In genomic region chr8:84639162-84640009, GRCm38 (mm10) we compare ENCODE assay signal across 8 mouse cellular contexts. TPM values are rescaled to one million over a fixed set of nuclear protein-coding genes. Genes with fewer than 3 reads are reported as not detected.
A peak's percentile ranks its signal among the peaks of the same experiment; 100 is the strongest.
DNase-seq lines count a peak whose midpoint lies in the region; ATAC-seq and TF ChIP-seq lines count a peak whose summit lies in the region.

No protein-coding gene starts in this region.

- H3K79me2 ChIP-seq in C2C12 (ENCODE audit: control insufficient read depth, insufficient read depth), result no peaks in the 10 kb centered on the region
- no peaks in the 10 kb centered on the region for H3K79me2 ChIP-seq in liver, adult 2 months (ENCODE audit: control insufficient read depth, insufficient read depth, low read length)

- H3K36me3 ChIP-seq in C2C12 (ENCODE audit: control insufficient read depth, insufficient read depth), result no peaks in the 10 kb centered on the region
- no peaks in the 10 kb centered on the region for H3K36me3 ChIP-seq in erythroblast, embryonic 14.5 days (ENCODE audit: control insufficient read depth)
- H3K36me3 ChIP-seq in heart, embryonic 12.5 days, result no peaks in the 10 kb centered on the region
- no peaks in the 10 kb centered on the region for H3K36me3 ChIP-seq in kidney, postnatal 0 days (ENCODE audit: insufficient read depth, low read length)
- no peaks in the 10 kb centered on the region for H3K36me3 ChIP-seq in liver, adult 2 months (ENCODE audit: control insufficient read depth, insufficient read depth, low read length)

- ATAC-seq in heart, embryonic 12.5 days (ENCODE audit: insufficient number of reproducible peaks, low FRiP score), result peak; percentile 94
- peak; percentile 92 for ATAC-seq in kidney, postnatal 0 days (replicated peaks; ENCODE audit: low FRiP score, low read depth)
- ATAC-seq in monocyte, adult 5-6 weeks (replicated peaks; ENCODE audit: insufficient number of reproducible peaks, low FRiP score, low TSS enrichment, poor library complexity, severe bottlenecking), result peak; percentile 41

- peak overlapping the region; percentile 88 for H3K9ac ChIP-seq in heart, embryonic 12.5 days
- peak overlapping the region; percentile 77 for H3K9ac ChIP-seq in kidney, postnatal 0 days (ENCODE audit: low read depth, low read length)
- H3K9ac ChIP-seq in liver, adult 2 months (ENCODE audit: low read depth, low read length), result peak overlapping the region; percentile 86

- peak overlapping the region; percentile 92 for H3K4me2 ChIP-seq in heart, embryonic 12.5 days
- H3K4me2 ChIP-seq in kidney, postnatal 0 days (ENCODE audit: low read length), result peak overlapping the region; percentile 87

- H3K9me3 ChIP-seq in erythroblast, embryonic 14.5 days (ENCODE audit: control insufficient read depth, low read length), result no peaks in the 10 kb centered on the region
- H3K9me3 ChIP-seq in heart, embryonic 12.5 days (replicated peaks), result no peaks in the 10 kb centered on the region
- no peaks in the 10 kb centered on the region for H3K9me3 ChIP-seq in kidney, postnatal 0 days (replicated peaks; ENCODE audit: low read length)

- peaks cover 29% of the 10 kb centered on the region for H3K4me1 ChIP-seq in erythroblast, embryonic 14.5 days (ENCODE audit: control insufficient read depth)
- peaks cover 36% of the 10 kb centered on the region for H3K4me1 ChIP-seq in heart, embryonic 12.5 days (replicated peaks)
- H3K4me1 ChIP-seq in kidney, postnatal 0 days (replicated peaks; ENCODE audit: insufficient read depth, low read length), result no peaks in the 10 kb centered on the region; the same call in 1 of the 2 replicates
- peaks cover 15% of the 10 kb centered on the region for H3K4me1 ChIP-seq in liver, adult 2 months (ENCODE audit: control insufficient read depth, insufficient read depth, low read length)

- no peaks in the 10 kb centered on the region for H3K27me3 ChIP-seq in C2C12 (ENCODE audit: control insufficient read depth, insufficient read depth, insufficient read length)
- peaks cover 28% of the 10 kb centered on the region for H3K27me3 ChIP-seq in erythroblast, embryonic 14.5 days (ENCODE audit: control insufficient read depth)
- H3K27me3 ChIP-seq in heart, embryonic 12.5 days (replicated peaks), result no peaks in the 10 kb centered on the region
- H3K27me3 ChIP-seq in kidney, postnatal 0 days (ENCODE audit: insufficient read depth, low read length), result no peaks in the 10 kb centered on the region
- H3K27me3 ChIP-seq in liver, adult 2 months (ENCODE audit: control insufficient read depth, insufficient read depth, low read length), result no peaks in the 10 kb centered on the region

- H3ac ChIP-seq in C2C12 (ENCODE audit: control insufficient read depth, insufficient read length, low read depth), result peak overlapping the region; percentile 65

- H3K79me3 ChIP-seq in C2C12 (ENCODE audit: low read depth), result no peaks in the 10 kb centered on the region

- H3K27ac ChIP-seq in heart, embryonic 12.5 days (ENCODE audit: poor library complexity, severe bottlenecking), result peak overlapping the region; percentile 92
- peak overlapping the region; percentile 89 for H3K27ac ChIP-seq in kidney, postnatal 0 days
- peak overlapping the region; percentile 75 for H3K27ac ChIP-seq in liver, adult 2 months (replicated peaks; ENCODE audit: insufficient read depth, low read depth, low read length)

- 2% methylated on average over 104 of the region's 106 CpGs for WGBS in heart, embryonic 12.5 days
- under 1% methylated on average over 88 of the region's 106 CpGs for WGBS in kidney, postnatal 0 days
- WGBS in liver, adult 2 months, result 2% methylated on average over 106 of the region's 106 CpGs

- peak; percentile 100 for TF ChIP-seq CTCF in C2C12 (IDR thresholded peaks at IDR 0.05; ENCODE audit: control insufficient read depth, insufficient read depth, insufficient read length)
- peak; percentile 71 for TF ChIP-seq CTCF in brain, embryonic 14.5 days (IDR thresholded peaks at IDR 0.05; ENCODE audit: borderline replicate concordance, extremely low read depth, insufficient read depth, insufficient read length)
- TF ChIP-seq CTCF in kidney, postnatal 0 days (IDR thresholded peaks at IDR 0.05; ENCODE audit: low read depth), result peak; percentile 65
- TF ChIP-seq CTCF in liver, adult 2 months (IDR thresholded peaks at IDR 0.05; ENCODE audit: low read depth, low read length), result peak; percentile 62

- H3K4me3 ChIP-seq in C2C12 (ENCODE audit: insufficient read depth, poor library complexity, severe bottlenecking), result peak overlapping the region; percentile 39
- H3K4me3 ChIP-seq in erythroblast, embryonic 14.5 days (replicated peaks), result peak overlapping the region; percentile 82
- peak overlapping the region; percentile 69 for H3K4me3 ChIP-seq in heart, embryonic 12.5 days
- H3K4me3 ChIP-seq in kidney, postnatal 0 days (replicated peaks; ENCODE audit: low read depth, low read length), result peak overlapping the region; percentile 53
- H3K4me3 ChIP-seq in liver, adult 2 months (ENCODE audit: insufficient read depth, low read depth, low read length), result peak overlapping the region; percentile 83

- peak; percentile 98 for DNase-seq in brain, embryonic 14.5 days (ENCODE audit: low read depth)
- DNase-seq in kidney, postnatal 0 days (ENCODE audit: low spot score), result peak; percentile 94
- peak; percentile 67 for DNase-seq in liver, adult 2 months (ENCODE audit: extremely low read depth, low read depth, low spot score)
- DNase-seq in spleen, postnatal 36 days (ENCODE audit: low spot score in 2 of 2), result peak; percentile 94 to 95

- TF ChIP-seq POLR2A in brain, embryonic 14.5 days (IDR thresholded peaks at IDR 0.05; ENCODE audit: borderline replicate concordance, extremely low read depth, insufficient read depth, insufficient read length, poor library complexity, severe bottlenecking), result peak; percentile 98
- TF ChIP-seq POLR2A in liver, adult 2 months (IDR thresholded peaks at IDR 0.05; ENCODE audit: extremely low read depth, insufficient read depth, low read length), result peak; percentile 61; the same call in 1 of the 2 replicates

TF ChIP-seq in C2C12, 6 proteins besides CTCF, POLR2A, EP300 and RAD21:
- TF ChIP-seq MAX (IDR thresholded peaks at IDR 0.05) (no peak), MYOD1 (IDR thresholded peaks at IDR 0.05; ENCODE audit: control insufficient read depth, insufficient read length, low read depth) (no peak), MYOG (IDR thresholded peaks at IDR 0.05; ENCODE audit: control insufficient read depth, extremely low read depth, insufficient read length) (no peak), USF1 (IDR thresholded peaks at IDR 0.05; ENCODE audit: low read depth) (no peak), CEBPB (IDR thresholded peaks at IDR 0.05; ENCODE audit: low read depth) (no peak), FOSL1 (IDR thresholded peaks at IDR 0.05; ENCODE audit: insufficient read depth, low read length, poor library complexity, severe bottlenecking) (no peak)

RNA-seq across cellular contexts. Expression of gene Ier2, which starts 23.3 kb away (rescaled TPM):
- polyA plus RNA-seq in C2C12 (2012; fragmentation: generic; extraction: Trizol), result 61.4 TPM
- polyA plus RNA-seq in brain, embryonic 14.5 days (2012; rRNA removed), result 7.3 and 11.0 TPM in 2 replicates
- polyA plus RNA-seq in erythroblast, embryonic 14.5 days (2012), result 17.2 and 18.5 TPM in 2 replicates
- polyA plus RNA-seq in heart, embryonic 12.5 days (2016; fragmentation: Nextera tagmentation; extraction: Ambion mirVana), result 63.4 and 68.1 TPM in 2 replicates
- polyA plus RNA-seq in kidney, postnatal 0 days (2015; fragmentation: Nextera tagmentation; extraction: Ambion mirVana), result 77.4 and 83.8 TPM in 2 replicates
- 13.1 and 15.6 TPM in 2 replicates for total RNA-seq in liver, adult 2 months (2014; rRNA removed)
- 12.0 and 12.6 TPM in 2 replicates for polyA plus RNA-seq in liver, adult 2 months (2012; rRNA removed)
- 92.1 to 198 TPM (median 119 TPM) in 3 replicates for total RNA-seq in monocyte, adult 5-6 weeks (2017)

RNA-seq across cellular contexts. Expression of gene Trmt1, which starts 46.7 kb away (rescaled TPM):
- polyA plus RNA-seq in C2C12 (2012; fragmentation: generic; extraction: Trizol), result 117 TPM
- polyA plus RNA-seq in brain, embryonic 14.5 days (2012; rRNA removed), result 113 and 120 TPM in 2 replicates
- 8.9 and 9.0 TPM in 2 replicates for polyA plus RNA-seq in erythroblast, embryonic 14.5 days (2012)
- 46.2 and 49.5 TPM in 2 replicates for polyA plus RNA-seq in heart, embryonic 12.5 days (2016; fragmentation: Nextera tagmentation; extraction: Ambion mirVana)
- 55.3 and 56.1 TPM in 2 replicates for polyA plus RNA-seq in kidney, postnatal 0 days (2015; fragmentation: Nextera tagmentation; extraction: Ambion mirVana)
- 20.7 and 27.3 TPM in 2 replicates for total RNA-seq in liver, adult 2 months (2014; rRNA removed)
- 44.6 and 58.6 TPM in 2 replicates for polyA plus RNA-seq in liver, adult 2 months (2012; rRNA removed)
- 40.1 to 46.6 TPM (median 44.7 TPM) in 3 replicates for total RNA-seq in monocyte, adult 5-6 weeks (2017)

RNA-seq across cellular contexts. Expression of gene Nacc1, which starts 48.3 kb away (rescaled TPM):
- 81.5 TPM for polyA plus RNA-seq in C2C12 (2012; fragmentation: generic; extraction: Trizol)
- 81.8 and 87.0 TPM in 2 replicates for polyA plus RNA-seq in brain, embryonic 14.5 days (2012; rRNA removed)
- 7.0 and 8.5 TPM in 2 replicates for polyA plus RNA-seq in erythroblast, embryonic 14.5 days (2012)
- 20.9 and 21.3 TPM in 2 replicates for polyA plus RNA-seq in heart, embryonic 12.5 days (2016; fragmentation: Nextera tagmentation; extraction: Ambion mirVana)
- polyA plus RNA-seq in kidney, postnatal 0 days (2015; fragmentation: Nextera tagmentation; extraction: Ambion mirVana), result 15.9 and 16.1 TPM in 2 replicates
- 5.3 and 8.0 TPM in 2 replicates for total RNA-seq in liver, adult 2 months (2014; rRNA removed)
- 31.0 and 32.6 TPM in 2 replicates for polyA plus RNA-seq in liver, adult 2 months (2012; rRNA removed)
- total RNA-seq in monocyte, adult 5-6 weeks (2017), result 29.0 to 50.5 TPM (median 36.3 TPM) in 3 replicates

Comparison
In these comparisons a context has a peak if more than half of its experiments do, and no peak if none do; other contexts are left out.
1. Peak in every context shown above with its lines: DNase-seq, ATAC-seq, H3K4me3 ChIP-seq and H3K27ac ChIP-seq.
2. ATAC-seq: peak in every context shown above with its lines; median percentile 94 in heart, embryonic 12.5 days; 92 in kidney, postnatal 0 days; 41 in monocyte, adult 5-6 weeks.